Mouse (Mus musculus): Measurements from ENCODE around the gene Wtap.

DNA sequence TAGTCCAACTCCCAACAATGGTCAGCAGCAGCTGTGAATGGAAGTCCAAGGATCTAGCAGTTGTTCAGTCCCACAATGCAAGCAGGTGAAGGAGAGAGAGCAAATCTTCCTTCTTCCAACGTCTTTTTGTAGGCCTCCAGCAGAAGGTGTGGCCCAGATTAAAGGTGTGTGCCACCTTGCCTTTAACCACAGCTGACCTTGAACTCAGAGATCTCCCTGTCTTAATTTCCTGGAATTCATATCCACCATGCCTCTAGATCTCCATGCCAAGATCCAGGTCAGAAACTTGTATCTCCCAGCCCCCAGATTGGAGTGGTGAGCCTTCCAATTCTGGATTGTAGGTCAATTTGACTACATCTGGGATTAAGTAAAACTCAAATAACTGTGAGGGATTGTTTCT, at the start of gene Wtap:
- TF ChIP-seq CTCF (IDR thresholded peaks at IDR 0.05; ENCODE audit: insufficient read depth, low read length) (no peak), POLR2A (IDR thresholded peaks at IDR 0.05; ENCODE audit: borderline replicate concordance, extremely low read depth, low read depth, low read length) (no peak)
